Mouse (Mus musculus) stomach, postnatal 0 days (tissue): ENCODE measurements around the gene Nuak2.

Experiments used
- CTCF ChIP-seq: IDR thresholded peaks from 2 replicates; pipeline ENCODE4 v1.5.1; 2016; ENCODE audit warnings: antibody characterized with exemption, low read depth, mild to moderate bottlenecking, moderate library complexity
- EP300 ChIP-seq: optimal IDR thresholded peaks from 2 replicates; pipeline ENCODE3; 2016; ENCODE audit warnings: antibody characterized with exemption

GRCm38 (mm10) chr1:132298425-132298800 lies 17.5 kb upstream of the Nuak2 start, which contains the start of gene Klhdc8a:
- no peak for TF ChIP-seq CTCF
- no peak for TF ChIP-seq EP300
